Mouse (Mus musculus): Measurements from ENCODE around the gene Npr1.

Npr1 gene

DNA sequence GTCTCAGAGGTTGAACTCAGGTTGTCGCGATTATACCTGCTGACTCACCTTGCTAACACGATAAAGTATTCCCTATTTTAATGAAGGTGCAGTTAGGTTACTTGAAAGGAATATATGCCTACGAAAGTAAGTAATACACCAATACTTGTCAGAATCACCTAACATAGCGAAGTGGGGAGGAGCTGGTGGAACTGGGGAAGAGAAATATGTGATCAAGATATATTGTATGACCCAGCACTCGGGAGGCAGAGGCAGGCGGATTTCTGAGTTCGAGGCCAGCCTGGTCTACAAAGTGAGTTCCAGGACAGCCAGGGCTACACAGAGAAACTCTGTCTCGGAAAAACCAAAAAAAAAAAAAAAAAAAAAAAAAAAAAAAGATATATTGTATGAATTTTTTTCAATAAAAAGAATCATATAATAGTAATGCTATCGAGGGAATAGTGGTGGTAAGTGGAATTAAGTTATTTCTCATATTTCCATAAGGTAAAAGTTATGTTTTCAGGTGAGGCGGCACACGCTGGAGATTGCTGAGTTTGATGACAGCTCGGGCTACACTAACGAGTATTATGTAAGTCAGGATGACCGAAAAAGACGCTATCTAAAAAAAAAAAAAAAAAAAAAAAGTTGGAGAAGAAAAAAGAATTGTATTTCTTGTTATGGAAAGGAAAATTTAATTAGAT, 9.6 kb upstream of the Npr1 start:
- WGBS, result 32% methylated on average over 16 of the region's 16 CpGs

DNA sequence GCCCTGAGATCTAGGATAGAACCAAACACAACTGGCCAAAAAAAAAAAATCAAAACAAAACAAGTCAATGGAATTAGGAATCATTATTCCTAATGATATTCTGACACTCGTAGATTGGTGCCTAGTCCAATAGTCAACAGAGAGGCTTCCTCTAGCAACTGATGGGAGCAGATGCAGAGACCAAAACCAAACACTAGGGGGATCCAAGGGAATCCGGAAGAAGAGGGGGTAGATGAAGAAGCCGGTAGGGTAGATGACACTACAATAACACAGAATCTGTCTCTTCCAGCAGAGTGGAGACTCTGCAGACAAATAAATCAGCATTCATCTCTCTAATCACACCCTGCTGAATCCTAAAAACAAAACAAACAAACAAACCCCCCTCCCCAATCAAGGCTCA, 6.5 kb upstream of the Npr1 start:
- WGBS, result 17% methylated on average over 3 of the region's 3 CpGs

DNA sequence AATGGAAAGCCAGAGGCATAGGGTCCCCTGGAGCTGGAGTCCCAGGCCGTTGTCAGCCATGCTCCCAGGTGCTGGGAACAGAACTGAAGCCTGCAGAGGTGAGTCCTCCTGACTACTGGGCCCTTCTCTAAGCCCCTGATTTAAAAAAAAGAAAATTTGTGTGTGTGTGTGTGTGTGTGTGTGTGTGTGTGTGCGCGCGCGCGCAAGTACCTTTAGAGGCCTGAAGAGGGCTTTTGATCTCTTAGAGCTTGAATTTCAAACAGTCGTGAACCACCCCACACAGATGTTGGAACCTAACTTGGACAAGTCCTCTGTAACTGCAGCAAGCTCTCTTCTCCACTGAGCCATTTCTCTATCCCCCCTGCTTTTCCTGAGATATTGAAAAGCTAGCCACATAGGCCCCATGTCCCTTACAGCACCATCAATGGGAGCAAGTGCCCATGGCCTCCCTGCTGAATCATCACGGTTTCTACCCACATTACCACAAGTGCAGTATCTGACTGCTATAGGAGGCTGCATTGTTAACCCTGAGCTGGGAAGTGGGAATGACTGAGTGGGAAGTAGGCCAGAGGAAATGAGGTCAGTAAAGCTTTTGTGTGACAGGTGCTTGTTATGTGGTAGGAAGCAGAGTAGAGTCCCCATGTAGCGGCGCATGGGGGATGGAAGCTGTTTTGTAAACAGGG, 2.1 kb upstream of the Npr1 start:
- WGBS, result 94% methylated on average over 10 of the region's 10 CpGs

DNA sequence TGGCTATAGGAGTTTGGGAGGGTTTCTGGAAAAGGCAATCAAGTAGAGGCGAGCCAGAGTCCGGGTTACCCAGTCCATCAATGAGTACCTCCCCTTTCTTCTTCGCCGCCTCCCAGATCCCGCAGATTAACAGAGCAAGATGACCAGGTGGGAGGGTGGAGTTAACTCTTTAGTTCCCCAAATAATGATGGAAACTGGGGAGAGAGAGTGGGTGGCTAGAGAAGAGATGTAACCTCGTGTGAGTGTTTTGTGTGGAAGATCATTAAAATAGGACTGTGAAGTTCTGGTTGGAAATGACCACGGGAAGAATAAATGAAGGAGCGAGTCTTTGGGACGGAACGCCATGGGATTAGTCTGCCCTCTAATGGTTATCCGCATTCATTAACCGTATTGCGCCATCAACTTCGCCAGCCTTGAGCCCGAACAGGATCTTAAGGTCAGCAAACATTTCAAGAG, 673 bp upstream of the Npr1 start:
- WGBS, result under 1% methylated on average over 15 of the region's 15 CpGs

DNA sequence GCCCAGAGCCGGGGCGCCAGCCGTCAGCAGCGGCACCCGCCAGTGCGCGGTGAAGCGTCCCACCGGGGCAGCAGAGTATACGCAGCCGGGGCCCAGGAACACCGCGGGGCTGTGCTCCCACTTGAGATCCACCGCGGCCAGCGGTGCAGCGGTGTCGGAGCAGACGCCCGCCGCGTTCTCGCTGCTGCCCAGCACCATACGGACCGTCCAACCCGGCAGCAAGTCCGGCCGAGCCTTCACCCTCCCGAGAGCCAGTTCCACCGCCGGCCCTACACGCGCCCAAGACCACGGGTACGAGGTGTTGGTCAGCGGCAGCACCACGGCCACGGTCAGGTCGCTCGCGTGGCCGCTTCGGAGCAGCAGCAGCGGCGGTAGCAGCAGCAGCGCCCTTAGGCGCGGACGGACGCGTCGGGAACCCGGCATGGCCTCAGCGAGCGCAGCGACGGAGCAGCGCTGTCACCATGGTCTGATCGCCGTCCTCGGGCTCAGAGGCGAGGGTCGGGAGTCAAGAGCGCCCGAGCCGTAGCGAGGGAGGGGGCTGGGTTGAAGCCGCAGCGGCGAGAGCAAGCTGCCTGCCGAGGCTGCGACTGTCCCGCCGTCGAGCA, 483 bp downstream of the Npr1 start:
- 1% methylated on average over 75 of the region's 75 CpGs for WGBS

DNA sequence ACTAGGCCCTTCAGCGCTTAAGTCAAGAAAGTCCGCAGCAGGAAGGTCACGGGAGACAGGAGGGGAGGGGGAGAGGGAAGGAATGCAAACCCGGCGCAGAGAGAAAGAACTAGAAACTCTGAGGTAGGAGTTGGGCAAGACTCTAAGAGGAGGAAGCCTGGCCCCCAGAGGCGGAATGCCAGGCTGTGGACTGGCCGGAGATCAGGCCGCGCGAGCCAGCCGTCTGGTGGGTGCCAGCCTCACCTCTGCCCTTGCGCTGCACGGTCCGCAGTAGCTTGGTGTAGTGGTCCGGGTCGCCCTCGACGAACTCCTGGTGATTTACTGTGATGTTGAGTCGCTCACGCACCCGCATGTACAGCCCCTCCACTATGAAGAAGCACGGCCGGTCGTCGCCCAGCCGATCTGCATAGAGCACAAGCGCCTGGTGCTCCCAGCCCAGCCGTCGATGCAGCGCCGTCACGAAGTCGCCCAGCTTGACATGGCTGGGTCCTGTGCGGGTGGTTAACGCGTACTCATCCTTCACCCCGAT, 1.1 kb downstream of the Npr1 start:
- 31% methylated on average over 37 of the region's 37 CpGs for WGBS

DNA sequence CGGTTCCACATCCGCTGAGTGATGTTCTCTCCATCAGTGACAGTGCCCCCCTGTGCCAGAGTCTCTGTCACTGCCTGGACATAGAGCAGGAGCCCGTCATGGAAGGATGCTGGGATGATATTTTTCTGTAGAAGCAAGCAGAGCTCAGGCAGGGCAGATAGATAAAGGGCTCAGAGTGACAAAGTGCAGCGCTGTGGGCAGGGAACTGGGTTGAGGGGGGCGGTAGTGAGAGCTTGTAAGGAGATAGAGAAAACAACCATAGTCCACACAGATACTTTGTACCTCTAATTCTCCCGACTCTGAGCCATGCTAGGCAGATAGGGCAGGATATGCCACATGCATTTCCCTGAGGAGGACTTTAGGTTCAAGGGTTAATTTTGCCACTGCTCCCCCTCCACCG, 3.1 kb downstream of the Npr1 start:
- 60% methylated on average over 7 of the region's 7 CpGs for WGBS

DNA sequence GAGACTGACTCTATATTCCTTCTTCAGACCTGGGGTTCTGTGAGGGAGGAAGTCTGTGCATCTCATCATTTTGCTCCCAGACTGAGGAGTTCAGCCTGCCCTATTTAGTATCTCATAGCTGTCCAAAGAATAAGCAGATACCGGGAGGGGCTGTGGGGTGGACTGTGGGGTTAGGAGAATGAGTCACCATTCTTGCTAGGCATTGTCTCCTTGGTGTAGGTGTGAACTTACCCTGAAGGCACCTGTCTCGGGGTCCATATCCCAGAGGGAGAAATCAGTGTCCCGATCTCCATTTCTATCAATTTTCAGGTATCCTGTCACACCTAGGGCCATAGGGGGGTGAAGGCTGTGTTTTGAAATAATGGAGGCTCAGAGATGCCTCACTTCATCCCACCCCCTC, 3.7 kb downstream of the Npr1 start:
- 91% methylated on average over 3 of the region's 3 CpGs for WGBS

DNA sequence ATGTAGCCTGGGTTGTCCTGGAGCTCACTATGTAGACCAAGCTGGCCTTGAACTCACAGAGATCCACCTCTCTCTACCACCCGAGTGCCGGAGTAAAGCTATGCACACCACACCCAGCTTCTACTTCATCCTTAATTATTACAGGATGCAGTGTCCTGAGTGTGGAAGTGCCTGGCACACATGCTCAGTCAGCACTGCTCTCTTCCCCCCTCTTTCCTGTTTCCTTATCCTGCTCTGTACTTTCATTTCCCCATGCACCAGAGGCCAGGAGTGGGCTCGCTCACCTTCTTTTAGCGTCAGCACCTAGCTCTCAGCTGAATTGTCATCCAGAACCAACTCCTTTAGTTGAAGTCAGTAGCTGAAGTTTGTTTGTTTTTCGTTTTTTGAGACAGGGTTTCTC, 5.4 kb downstream of the Npr1 start:
- WGBS, result 79% methylated on average over 5 of the region's 5 CpGs

DNA sequence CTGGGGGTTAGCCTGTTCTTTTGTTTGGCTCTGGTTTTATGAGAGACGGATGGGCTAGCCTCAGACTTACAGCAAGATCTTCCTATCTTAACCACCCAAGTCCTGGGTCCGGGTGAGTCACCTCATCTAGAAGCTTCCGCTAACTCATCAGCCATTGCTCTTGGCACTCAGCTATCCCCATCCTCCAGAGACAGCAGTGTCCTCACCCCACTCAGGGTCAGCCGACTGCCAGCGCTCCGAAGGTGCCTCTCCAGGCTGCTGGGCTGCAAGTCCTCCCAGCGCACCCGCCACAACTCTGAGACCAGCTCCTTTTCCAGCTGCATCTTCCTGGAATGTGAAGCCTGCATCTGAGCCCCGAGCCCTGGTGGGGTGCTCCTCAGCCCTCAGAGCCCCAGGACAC, 5.9 kb downstream of the Npr1 start:
- 93% methylated on average over 9 of the region's 9 CpGs for WGBS

DNA sequence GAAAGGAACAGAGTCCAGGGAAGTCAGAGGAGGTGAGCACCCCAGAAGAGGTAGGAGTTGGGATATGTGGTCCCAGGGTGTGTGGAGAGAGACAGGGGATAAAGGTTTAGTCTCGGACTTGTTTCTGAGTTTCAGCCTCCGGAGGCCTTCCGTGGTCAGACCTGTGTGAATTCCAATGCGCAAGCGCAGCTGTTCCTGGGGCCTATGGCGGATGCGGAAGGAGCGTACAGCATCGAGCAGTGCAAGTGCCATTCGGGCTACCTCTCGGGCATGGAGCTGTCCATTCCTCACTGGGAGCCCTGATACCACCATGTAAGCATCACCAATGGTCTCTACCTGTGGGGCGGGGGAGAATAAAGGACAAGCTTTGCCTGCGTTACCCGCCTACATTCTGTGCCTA, 10.7 kb downstream of the Npr1 start:
- WGBS, result 94% methylated on average over 14 of the region's 14 CpGs

DNA sequence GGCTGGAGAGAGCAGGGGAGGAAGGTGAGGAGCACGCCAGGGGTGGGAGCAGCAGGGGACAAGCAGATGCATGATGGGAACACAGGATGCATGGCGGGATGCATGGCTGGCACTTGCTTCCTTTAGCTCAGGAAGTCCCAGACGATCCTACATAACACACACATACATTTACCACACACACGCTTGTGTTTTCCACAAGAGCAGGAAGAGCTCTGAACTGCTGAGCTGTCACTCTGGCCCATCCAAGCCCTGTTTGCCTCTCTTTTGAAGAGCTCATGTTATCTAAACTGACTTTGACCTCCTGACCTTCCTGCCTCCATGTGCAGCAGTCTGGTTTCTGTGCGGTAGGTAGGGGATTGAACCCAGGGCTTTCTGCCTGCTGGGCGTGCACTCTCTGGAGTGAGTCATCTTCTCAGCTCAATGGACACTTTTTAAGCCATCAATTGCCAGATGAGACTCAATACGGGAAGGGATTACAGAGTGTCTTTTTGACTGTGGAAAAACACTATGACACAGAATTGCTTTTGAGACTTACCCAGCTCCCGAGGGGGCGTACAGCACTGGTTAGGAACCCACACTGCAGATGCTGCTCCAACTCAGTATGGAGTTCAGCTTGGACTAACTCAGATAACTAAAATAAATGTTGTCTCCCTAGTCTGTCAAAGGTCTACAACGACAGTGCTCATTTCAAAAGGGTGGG, 14.1 kb downstream of the Npr1 start:
- WGBS, result 40% methylated on average over 10 of the region's 10 CpGs

DNA sequence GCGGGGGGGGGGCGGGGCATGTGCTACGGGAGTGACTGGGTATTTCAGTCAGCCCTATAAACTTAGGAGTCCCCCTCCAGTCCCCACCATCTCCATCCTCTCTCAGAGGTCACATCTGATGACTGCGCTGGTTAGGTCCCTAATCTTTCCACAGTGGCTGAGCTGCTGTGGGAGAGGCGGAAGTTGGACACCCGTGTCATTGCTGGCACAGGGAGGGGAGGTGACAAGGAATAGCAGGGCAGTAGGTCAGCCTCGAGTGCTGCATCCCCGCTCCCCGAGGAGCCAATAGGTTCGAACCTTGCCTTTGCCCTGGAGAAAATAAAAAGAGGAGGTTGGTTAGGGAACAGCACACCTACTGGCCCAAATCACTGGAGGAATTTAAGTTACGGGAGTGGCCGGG, 14.8 kb downstream of the Npr1 start:
- WGBS, result 43% methylated on average over 12 of the region's 12 CpGs

DNA sequence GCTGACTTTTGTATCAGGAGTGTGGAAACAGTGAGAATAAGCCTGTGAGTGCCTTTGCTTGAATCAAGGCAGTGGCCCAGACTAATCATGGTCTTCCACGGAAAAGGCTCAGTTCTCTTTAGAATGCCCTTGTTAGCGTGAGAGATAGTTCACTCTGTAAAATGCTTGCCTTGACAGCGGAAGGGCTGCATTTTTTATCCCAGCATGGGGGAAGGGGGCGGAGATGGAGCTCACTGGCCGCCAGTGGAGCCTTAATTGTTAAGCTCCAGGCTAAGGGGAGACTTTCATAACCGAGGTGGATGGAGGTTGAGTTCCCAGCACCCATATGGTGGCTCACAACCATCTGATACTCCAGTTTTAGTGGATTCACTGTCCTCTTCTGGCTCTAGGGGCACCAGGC, 17.0 kb downstream of the Npr1 start:
- 73% methylated on average over 6 of the region's 6 CpGs for WGBS

DNA sequence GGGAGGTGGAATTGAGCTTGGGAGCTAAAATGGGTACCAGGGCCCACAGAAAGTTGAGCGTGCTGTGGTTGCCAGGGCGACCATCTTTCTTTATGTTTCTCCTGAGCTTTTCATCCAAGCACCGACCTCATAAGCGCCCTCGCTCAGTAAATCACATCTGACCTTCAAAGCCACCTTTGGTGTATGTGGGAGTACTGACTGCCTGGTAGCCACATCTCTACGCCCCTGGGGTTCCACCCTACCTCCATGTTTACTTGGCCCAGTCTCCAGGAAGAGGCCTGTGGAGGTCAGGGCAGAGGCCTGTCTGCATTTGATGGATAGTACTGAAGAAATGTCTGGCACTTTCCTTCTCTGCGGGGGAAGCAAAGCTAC, 18.6 kb downstream of the Npr1 start:
- 53% methylated on average over 7 of the region's 7 CpGs for WGBS

DNA sequence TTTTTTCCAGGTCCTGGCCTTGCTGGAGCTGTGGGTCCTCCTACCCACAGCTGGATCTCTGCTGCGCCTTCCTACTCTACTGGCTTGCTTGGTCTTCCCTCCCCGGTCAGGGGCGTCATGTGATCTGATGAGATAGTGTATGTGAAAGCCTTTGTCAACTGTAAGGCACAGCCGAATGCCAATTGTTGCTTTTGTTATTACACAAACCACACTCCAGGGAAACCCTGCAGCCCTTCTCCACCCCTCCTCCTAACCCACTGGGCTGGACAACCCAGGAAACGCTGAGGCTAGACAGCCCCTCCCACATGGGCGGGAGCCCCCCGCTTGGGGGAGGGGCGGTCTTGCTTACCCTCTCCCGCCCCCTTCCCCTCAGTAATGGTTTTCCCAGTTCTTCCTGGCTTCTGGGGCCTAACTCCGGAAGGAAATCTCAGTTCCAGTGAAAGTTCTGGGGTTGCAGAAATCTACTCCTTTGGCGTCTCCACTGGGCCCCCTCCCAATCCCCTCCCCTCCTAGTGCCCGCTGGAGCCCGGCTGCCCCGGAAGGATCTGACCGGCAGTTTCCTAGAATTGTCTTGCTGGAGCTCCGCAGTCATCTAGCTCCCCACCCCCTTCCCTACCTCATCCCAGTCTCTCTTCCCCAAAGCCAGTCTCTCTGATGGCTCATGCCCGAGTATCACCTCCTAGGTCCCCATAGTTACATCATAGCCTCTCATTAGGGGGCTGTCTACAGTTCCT, 19.1 kb downstream of the Npr1 start:
- WGBS, result 6% methylated on average over 17 of the region's 17 CpGs

DNA sequence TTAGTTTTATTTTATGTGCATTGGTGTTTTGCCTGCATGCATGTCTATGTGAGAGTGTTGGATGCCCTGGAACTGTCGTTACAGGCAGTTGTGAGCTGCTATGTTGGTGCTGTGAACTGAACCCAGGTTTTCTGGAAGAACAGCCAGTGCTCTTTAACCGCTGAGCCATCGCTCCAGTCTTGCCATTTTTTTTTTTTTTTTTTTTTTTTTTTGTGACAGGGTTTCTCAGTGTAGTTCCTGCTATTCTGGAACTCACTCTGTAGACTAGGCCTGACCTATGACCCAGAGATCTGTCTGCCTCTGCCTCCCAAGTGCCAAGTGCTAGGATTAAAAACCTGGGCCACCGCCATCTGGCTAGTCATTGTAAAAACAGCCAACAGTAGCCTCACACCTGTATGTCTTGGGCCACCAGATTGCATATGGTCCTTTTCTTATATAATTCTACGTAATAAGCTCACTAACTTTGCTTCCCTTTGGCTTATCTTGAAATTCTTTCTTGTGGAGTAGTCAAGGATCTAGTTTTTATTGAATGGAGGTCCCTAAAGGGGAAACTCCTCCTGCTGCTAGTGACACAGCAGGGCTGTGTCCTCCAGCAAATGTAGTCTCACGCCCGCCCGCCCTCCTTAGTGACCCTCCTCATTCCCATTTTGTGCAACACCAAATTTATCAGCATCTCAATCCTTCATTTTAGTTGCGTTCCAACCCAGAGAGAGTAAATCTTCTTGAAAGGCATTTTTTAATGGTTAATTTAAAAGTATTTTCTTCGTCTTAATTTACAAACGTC, 20.1 kb downstream of the Npr1 start:
- 76% methylated on average over 11 of the region's 11 CpGs for WGBS

DNA sequence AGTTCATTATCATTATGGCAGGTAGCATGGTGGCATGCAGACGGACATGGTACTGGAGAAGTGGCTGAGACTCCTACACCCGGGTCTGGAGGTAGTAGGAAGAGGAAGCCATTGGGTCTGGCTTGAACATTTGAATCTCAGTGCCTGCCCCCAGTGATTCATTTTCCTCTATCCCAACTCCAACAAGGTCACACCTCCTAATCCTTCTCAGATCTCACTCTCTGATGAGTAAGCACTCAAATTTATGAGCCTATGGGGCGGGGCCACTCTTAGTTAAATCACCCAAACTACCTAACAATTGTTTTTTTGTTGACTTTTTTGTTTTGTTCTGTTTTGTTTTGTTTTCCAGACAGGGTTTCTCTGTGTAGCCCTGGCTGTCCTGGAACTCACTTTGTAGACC, 21.7 kb downstream of the Npr1 start:
- WGBS, result 89% methylated on average over 3 of the region's 3 CpGs

DNA sequence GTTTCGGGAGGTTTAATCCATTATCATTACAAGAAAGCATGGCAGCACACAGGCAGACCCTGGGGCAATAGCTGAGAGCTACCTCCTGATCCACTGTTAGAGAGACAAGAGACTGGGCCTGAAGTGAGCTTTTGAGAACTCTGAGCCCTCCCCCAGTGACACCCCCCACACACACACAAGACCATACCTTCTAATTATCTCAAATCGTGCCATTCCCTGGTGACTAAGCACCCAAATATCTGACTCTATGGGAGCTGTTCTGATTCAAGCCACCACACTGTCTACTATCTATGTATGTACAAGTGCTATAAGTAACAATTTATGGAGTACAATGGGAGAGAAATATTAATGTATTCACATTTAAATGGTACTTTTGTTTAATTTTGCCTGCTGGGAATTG, 24.9 kb downstream of the Npr1 start:
- WGBS, result 84% methylated on average over 2 of the region's 2 CpGs

DNA sequence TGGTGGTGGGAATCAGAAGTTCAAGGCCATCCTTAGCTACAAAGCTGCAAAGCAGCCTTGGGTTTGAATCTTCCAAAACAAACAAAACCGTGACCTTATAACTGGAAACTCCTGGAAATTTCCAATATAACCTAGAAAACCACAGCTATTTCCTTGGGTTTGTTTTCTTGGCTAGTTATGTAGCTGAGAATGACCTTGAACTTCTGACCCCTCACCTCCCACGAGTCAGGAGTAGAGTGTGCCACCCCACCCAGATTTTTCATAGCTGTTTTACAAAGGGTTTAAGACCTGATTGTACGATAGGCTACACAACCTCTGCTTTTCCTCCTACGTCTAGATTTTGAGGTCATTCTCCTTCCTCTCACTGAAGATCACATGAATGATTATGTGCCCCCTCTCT, 28.5 kb downstream of the Npr1 start:
- 84% methylated on average over 4 of the region's 4 CpGs for WGBS

Data from cerebral cortex, adult 2 months (tissue).